Mouse (Mus musculus) left cerebral cortex, adult 2 months (tissue): ENCODE data around the gene Pkd2. TPM values are rescaled to one million over a fixed set of nuclear protein-coding genes. Genes with fewer than 3 reads are reported as not detected.

Source experiments
- DNase-seq, 2 experiments: peaks; one replicate each; pipeline ENCODE4 v3.0.0; 2021 to 2022; ENCODE audit warnings: low spot score in 2 of 2, mixed read lengths in 1 of 2; ENCODE audit errors: extremely low spot score in 1 of 2
- H3K27ac ChIP-seq: fragments of 200-600 bp; 2 replicates; pipeline ENCODE4 v1.8.1; 2022
- H3K4me3 ChIP-seq: fragments of 200-600 bp; 2 replicates; pipeline ENCODE4 v1.8.1; 2022
- CTCF ChIP-seq: fragments of 200-600 bp; IDR thresholded peaks from 2 replicates; pipeline ENCODE4 v1.8.1; 2022; ENCODE audit warnings: antibody characterized with exemption, mild to moderate bottlenecking, moderate library complexity
- intact Hi-C: fragments of 180-260 bp; cut with DNase I; formaldehyde crosslinking; loops from one replicate; pipeline ENCODE4 v1.15.1; 2025
- long read RNA-seq, 2 experiments: library from polyadenylated mRNA; stranded (forward); transcript quantifications; one replicate each; pipeline ENCODE4 v2.0.0; 2021; ENCODE audit warnings: borderline mapping rate in 2 of 2
- total RNA-seq, 2 experiments: library from RNA; stranded (reverse); gene quantifications; 2 replicates each; pipeline ENCODE4 v1.2.3; 2021

Gene Pkd2
- total RNA-seq: 10 to 100 TPM; 26.9 to 29.6 TPM
- long read RNA-seq, experiment 1, full-length matches to known transcripts: 36 of 65 reads
- long read RNA-seq, experiment 1, partial matches to known transcripts: 6 of 65 reads
- long read RNA-seq, experiment 1, other reads (novel, unspliced or antisense): 23 of 65 reads
- long read RNA-seq, experiment 2, full-length matches to known transcripts: 33 of 50 reads
- long read RNA-seq, experiment 2, partial matches to known transcripts: 4 of 50 reads
- long read RNA-seq, experiment 2, other reads (novel, unspliced or antisense): 13 of 50 reads

DNA sequence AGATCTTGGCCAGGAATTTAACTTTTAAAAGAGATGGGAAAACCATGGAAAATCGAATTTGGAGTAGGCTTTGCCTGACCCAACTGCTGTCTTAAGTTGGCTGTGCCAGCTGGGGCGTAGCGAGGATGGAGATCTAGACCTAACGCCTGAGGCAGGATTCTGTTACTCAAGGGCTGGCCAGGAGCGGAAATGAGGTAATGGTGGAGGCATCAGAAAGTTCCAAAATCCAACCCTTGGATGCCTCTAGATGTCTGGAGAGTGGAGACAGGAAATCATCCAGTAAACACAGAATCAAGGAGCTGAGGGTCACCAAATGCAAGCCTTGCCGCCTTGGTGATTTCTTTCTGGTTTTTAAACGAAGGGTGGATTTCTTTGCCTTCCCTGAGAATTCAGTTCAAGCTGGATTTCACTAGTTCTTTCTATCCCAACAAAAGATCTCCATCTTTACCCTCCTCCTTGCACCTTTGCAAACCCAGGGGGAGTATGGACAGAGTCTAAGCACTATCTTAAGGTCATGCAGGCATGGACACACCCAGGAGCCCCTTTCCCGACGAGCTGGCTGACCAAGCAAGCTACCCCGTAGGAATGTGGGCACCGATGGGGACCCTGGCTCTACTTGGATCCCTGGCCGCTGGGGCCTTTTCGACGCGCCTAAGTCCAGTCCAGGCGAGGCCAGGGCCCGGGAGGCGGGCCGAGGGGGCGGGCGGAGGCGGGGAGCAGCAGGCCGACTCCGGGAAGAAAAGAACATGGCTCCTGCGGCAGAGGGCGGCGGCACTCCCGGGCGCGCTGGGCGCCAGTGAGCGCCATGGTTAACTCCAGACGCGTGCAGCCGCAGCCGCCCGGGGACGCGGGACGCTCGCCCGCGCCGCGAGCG, at the start of gene Pkd2:
Pkd2 (plus strand) TSS at position 619 of the 874 bp plus-strand sequence.
- intact Hi-C loops: loop anchor here (5.0 kb wide), 2 partner anchors 107 to 347 kb away; partner anchors contain the start of gene Sparcl1
- peak; percentile 70 to 71 for DNase-seq
- Histone ChIP-seq H3K4me3 (peak within 1 kb of the TSS; percentile 82), H3K27ac (peak within 1 kb of the TSS; percentile 92)
- TF ChIP-seq CTCF: no peak

DNA sequence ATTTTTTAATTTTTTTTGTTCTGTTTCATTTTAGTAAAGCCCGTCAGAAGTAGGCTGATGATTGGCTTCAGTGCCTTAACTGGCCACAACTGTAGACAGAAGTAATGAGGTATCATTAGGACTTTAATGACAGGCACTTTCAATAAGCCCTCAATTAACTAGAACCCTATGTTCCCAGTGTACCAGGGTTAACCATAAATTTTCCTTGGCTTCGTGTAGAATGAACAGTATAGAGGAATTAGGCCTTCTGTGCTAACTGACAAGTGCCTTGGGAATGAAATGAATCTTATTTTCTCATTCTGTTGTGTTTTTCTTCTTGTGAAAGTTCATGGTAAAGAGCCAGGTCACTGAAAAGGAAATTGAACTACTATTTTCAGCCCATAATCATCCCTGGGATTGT, 43.3 kb upstream of the Pkd2 start:
- DNase-seq: no peak
- TF ChIP-seq CTCF: no peak
- intact Hi-C loops: no loop called here
- Histone ChIP-seq H3K4me3 (no peak overlapping the region), H3K27ac (no peak overlapping the region)

DNA sequence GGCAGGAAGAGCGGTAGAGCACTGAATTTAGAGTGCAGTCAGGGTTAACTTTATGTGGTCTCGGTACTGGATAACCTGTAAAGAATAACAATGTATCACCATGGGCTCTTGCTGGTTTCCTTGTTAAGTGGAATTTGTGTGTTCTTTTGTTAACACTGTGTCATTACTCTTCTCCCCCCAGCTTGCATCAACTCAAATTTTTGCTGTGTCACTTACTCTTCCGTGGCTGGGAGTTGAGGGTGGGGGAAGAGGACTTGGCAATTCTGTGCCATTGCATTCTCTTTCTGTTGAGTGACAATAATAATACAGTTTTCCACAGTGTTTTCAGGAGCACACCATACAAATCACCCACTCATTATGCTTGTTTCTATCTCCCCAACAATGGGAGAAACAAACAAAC, 42.2 kb upstream of the Pkd2 start:
- no peak for DNase-seq
- intact Hi-C loops: no loop called here
- H3K4me3 ChIP-seq: no peak overlapping the region
- no peak for TF ChIP-seq CTCF
- no peak overlapping the region for H3K27ac ChIP-seq

DNA sequence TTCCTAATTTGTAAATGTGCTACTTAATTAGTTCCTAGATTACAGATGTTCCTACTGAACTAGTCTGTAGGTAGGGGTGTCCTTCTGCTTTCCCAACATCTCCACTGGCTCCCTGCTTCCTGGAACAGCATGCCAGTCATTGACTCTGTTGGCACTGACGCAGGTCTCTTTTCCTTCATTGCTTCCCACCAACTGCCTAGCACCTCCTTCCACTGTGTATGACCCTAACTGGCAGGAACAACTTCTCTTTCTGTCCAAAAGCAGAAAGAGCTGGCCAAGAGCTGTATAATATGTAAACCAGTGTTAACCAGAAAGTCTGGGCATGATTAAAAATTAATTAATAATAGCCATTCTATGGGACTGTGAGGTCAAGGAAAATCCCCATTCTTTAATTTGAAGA, 41.5 kb upstream of the Pkd2 start:
- no peak for TF ChIP-seq CTCF
- intact Hi-C loops: no loop called here
- Histone ChIP-seq H3K27ac (no peak overlapping the region), H3K4me3 (no peak overlapping the region)
- DNase-seq: no peak

DNA sequence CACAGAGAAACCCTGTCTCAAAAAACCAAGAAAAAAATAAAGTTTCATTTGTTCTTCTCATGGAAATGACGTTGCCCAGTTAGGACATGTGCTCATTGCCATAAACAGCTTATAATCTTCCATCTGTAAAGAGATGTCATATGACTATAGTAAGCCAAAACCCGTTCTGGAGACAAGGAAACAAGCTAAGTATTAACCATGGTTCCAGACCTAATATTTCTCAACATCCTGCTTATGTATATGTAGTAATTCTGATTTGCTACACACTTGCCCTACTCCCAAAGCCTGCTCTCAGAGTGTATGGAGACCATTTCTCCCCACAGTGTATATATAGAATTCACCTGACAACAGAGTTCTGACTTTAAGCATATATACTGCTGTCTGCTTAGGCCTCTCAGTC, 37.2 kb upstream of the Pkd2 start:
- intact Hi-C loops: no loop called here
- no peak overlapping the region for H3K4me3 ChIP-seq
- TF ChIP-seq CTCF: no peak
- no peak overlapping the region for H3K27ac ChIP-seq
- no peak for DNase-seq

DNA sequence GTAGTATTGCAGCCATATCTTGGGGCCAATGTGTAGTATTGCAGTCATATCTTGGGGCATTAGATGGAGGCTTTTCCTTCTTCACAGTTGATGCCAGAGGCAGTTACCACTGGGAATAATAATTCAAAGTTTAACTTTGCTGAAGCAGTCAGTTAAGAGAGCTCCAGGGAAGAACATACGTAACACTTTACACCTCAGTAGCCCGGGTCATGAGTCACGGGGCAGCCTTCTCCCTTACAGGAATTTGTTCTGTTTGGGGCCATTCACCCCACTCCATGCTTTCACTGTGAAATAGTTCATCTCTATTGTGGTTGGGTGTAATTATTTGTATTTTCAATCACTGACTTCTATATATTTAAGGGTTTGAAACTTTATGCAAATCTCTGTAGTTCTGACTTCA, 35.4 kb upstream of the Pkd2 start:
- no peak for DNase-seq
- no peak for TF ChIP-seq CTCF
- Histone ChIP-seq H3K27ac (no peak overlapping the region), H3K4me3 (no peak overlapping the region)
- intact Hi-C loops: no loop called here

DNA sequence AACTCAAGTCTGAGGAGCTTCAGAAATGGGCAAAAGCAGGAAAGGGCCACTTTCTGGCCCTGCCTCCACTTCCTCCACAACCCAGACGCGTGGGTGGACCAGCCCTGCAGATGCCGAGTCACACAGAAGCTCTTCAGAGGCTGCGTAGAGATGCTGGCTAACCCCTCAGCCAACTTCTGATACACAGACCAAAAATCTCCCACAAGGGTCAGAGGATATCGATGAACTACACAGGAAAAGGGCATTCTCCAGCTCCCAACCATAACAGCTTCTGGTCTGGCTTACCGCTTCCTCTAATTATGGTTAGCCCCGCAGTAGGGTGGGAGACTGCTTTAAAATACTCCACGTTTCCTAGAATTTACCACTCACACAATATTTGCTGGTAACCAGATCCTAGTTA, 33.3 kb upstream of the Pkd2 start:
- TF ChIP-seq CTCF: no peak
- intact Hi-C loops: no loop called here
- no peak for DNase-seq
- Histone ChIP-seq H3K27ac (no peak overlapping the region), H3K4me3 (no peak overlapping the region)

DNA sequence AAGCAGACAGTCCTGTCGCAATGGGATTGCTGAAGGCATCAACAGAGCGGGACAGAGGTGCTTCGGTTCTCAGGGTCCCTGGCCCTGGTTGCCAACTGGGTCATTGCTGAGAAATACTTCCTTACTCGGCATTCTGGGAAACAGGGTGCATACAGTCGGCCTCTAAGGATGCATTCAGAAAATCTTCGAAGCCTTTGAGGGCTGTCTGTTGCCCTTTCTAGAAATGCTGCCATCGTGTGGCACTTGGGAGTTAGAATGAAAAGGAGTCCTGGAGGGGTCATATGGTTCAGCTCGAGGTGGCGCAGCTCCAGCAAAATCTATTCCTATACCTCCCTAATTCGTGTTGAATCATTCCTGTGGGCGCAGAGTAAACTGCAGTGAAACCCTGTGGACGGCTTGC, 26.4 kb upstream of the Pkd2 start:
- intact Hi-C loops: loop anchor here (1.0 to 5.0 kb wide), 2 partner anchors 90 to 216 kb away; no protein-coding TSS in a partner anchor
- peak; percentile 55 for TF ChIP-seq CTCF
- Histone ChIP-seq H3K27ac (no peak overlapping the region), H3K4me3 (no peak overlapping the region)
- peak; percentile 16 to 18 for DNase-seq

DNA sequence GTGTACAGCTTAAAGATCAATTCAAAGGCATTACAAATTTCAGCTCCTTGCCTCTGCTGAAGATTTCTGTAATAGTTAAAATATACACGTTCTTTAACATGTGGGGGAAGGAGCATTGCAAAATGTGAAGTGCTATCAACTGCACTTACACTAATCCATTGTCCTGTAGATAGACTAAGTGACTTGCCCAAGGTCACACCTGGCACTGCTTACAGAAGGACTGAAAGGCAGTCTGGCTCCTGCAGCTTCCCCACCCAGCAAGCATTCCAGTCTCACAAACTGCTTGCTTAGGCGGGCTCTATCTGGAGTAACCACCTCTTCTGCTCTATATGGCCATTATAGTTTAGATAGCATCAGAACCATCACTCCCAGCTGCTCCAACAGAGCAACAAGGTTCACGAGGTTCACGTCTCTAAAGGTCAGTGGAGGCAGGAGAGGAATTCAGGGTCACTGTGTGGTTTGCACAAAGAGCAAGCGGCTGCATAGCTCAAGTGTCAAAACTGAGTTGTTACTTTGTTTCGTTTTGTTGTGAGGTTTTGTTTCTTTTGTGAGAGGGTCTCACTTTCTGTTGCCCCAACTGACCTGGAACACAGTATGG, 25.2 kb upstream of the Pkd2 start:
- Histone ChIP-seq H3K27ac (no peak overlapping the region), H3K4me3 (no peak overlapping the region)
- no peak for DNase-seq
- intact Hi-C loops: loop anchor here (1.0 to 5.0 kb wide), 2 partner anchors 91 to 217 kb away; no protein-coding TSS in a partner anchor
- TF ChIP-seq CTCF: no peak

DNA sequence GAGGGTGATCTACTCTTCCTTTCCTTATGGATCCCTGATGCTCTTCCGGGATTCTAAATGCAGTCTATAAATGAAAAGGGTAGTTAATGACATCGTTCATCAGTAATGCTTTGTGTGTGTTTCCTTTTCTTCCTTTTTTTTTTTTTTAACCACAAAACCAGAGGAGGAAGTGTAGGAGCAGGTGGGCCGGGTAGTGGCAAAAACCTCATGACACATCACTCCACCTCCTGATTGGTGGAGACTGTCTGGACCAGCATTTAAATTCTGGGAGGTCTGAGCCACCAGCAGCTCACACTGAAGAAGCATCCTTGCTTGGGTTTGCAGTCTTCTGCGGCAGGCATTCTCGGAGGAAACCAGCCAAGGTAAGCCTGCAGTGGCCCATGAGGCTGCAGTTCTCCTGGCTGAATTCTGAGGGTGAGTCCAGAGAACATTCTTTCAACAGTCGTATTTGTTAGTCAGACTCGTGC, 24.4 kb upstream of the Pkd2 start, which contains the start of gene Spp1:
Spp1 (plus strand) TSS at position 284 of the 467 bp plus-strand sequence.
- DNase-seq: no peak
- H3K4me3 ChIP-seq: no peak within 1 kb of the TSS
- H3K27ac ChIP-seq: no peak within 1 kb of the TSS
- no peak for TF ChIP-seq CTCF
- intact Hi-C loops: loop anchor here (5.0 kb wide), 1 partner anchor 218 kb away; no protein-coding TSS in a partner anchor

DNA sequence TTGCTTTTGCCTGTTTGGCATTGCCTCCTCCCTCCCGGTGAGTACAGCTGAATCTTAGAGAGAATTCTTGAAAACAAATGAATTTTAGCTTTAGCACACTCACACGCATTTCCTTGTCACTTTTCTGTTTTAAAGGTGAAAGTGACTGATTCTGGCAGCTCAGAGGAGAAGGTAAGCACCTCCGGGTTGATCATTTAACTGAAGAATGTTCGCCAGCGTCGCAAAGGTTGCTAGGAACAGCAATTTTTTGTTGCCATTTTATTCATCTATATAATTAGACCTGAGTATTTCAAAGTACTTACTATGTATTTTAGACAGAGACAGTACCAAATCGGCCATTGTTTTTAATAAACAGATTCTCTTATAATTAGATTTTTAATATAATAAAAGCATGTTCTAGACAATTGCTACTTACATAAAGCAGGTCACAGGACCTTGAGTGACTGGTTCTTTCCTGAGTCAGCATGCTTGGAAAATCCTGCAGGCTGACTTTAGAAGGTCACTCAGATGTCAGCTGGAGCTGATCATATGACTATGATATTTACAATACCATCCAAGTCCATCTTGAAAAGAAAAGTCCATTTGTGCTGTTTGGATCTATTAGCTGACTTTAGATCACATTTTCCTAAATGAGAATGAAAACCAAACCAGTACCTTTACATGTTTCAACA, 22.7 kb upstream of the Pkd2 start:
- intact Hi-C loops: no loop called here

More for the DNA sequence above, 22.7 kb upstream of the Pkd2 start:
- DNase-seq: no peak
- H3K4me3 ChIP-seq: no peak overlapping the region
- no peak for TF ChIP-seq CTCF
- no peak overlapping the region for H3K27ac ChIP-seq
